Mouse (Mus musculus) heart, embryonic 14.5 days (tissue): ENCODE data around the gene Galntl5. TPM values are rescaled to one million over a fixed set of nuclear protein-coding genes. Genes with fewer than 3 reads are reported as not detected.

Experiments used
- ATAC-seq: fragments of 200-750 bp; cut with Nextera tagmentation; 2 replicates; pipeline ENCODE4 v1.8.0; 2017; ENCODE audit warnings: low read depth, moderate TSS enrichment; ENCODE audit not compliant: insufficient number of reproducible peaks, insufficient read depth, low FRiP score
- H3K27ac ChIP-seq, 2 experiments: fragments of 200-500 bp in 1 of 2; fragments of 300-500 bp in 1 of 2; sonication (generic) in 1 of 2; replicated peaks in 1 of 2; 2 replicates each; pipeline ENCODE4 v1.5.1; 2012 to 2014; ENCODE audit warnings: low read depth in 2 of 2, low read length in 2 of 2, control low read depth in 1 of 2, mild to moderate bottlenecking in 1 of 2, mixed read lengths in 1 of 2; ENCODE audit not compliant: control insufficient read depth in 1 of 2, insufficient read depth in 1 of 2
- H3K27me3 ChIP-seq: fragments of 300-500 bp; sonication (generic); 2 replicates; pipeline ENCODE4 v1.6.1; 2014; ENCODE audit warnings: mild to moderate bottlenecking, low read length, control low read depth; ENCODE audit not compliant: control insufficient read depth, insufficient read depth
- H3K36me3 ChIP-seq: fragments of 300-500 bp; sonication (generic); 2 replicates; pipeline ENCODE4 v1.6.1; 2014; ENCODE audit warnings: mild to moderate bottlenecking, control low read depth, low read length, mixed read lengths; ENCODE audit not compliant: control insufficient read depth, insufficient read depth
- H3K4me1 ChIP-seq, 2 experiments: fragments of 200-500 bp in 1 of 2; fragments of 300-500 bp in 1 of 2; sonication (generic) in 1 of 2; 2 replicates each; pipeline ENCODE4 v1.6.1; 2012 to 2014; ENCODE audit warnings: low read length in 2 of 2, control low read depth in 1 of 2, mixed read lengths in 1 of 2; ENCODE audit not compliant: control insufficient read depth in 2 of 2, insufficient read depth in 2 of 2
- H3K4me2 ChIP-seq: fragments of 300-500 bp; sonication (generic); 2 replicates; pipeline ENCODE4 v1.6.1; 2014; ENCODE audit warnings: mild to moderate bottlenecking, low read length
- H3K4me3 ChIP-seq, 2 experiments: fragments of 200-500 bp in 1 of 2; fragments of 300-500 bp in 1 of 2; sonication (generic) in 1 of 2; 2 replicates each; pipeline ENCODE4 v1.5.1; 2012 to 2014; ENCODE audit warnings: low read length in 2 of 2, mild to moderate bottlenecking in 2 of 2, control low read depth in 1 of 2, low read depth in 1 of 2, moderate library complexity in 1 of 2; ENCODE audit not compliant: control insufficient read depth in 1 of 2, insufficient read depth in 1 of 2
- H3K9ac ChIP-seq: fragments of 300-500 bp; sonication (generic); 2 replicates; pipeline ENCODE4 v1.6.1; 2014; ENCODE audit warnings: mild to moderate bottlenecking, low read length
- H3K9me3 ChIP-seq: fragments of 300-500 bp; sonication (generic); 2 replicates; pipeline ENCODE4 v1.6.1; 2016; ENCODE audit warnings: low read length, control low read depth; ENCODE audit not compliant: control insufficient read depth
- WGBS: fragments of 180-500 bp; shearing (Covaris S2); extraction: QIAGEN DNeasy Blood & Tissue Kit; methylation state at CpG from one replicate; pipeline ENCODE4 v1.1.7; 2014; 5-methylcytosine and 5-hydroxymethylcytosine counted together
- microRNA-seq: library from miRNA; unstranded; fragments of <30 nt; microRNA quantifications from one replicate; pipeline ENCODE4, GENCODE M21; 2016
- polyA plus RNA-seq: library from polyadenylated mRNA; unstranded; fragments of >200 nt; fragmentation: Nextera tagmentation; extraction: Ambion mirVana; gene quantifications from 2 replicates; pipeline ENCODE4 v1.2.1, GENCODE M21; 2014

Gene Galntl5
- polyA plus RNA-seq, 1 experiment from 2014 or later, result not detected

DNA sequence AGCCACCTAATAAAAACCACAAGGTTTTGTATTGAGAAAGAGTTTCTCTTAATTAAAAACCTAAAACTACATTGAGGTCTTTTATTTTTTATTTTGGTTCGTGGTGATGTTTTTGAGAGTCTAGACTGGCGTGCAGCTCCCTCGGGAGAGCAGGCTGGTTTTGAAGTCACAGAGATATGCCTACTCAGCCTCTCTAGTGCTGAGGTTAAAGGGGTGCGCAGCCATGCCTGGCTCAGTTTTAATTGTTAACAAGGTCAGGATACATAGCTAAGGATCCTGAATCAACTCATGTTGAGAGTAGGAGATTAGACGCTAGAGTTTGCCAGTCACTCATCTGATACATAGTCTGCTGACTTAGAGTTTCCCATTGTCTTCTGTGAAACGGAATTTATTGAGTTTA is 80.2 kb downstream of the Galntl5 start:
- peaks cover 90% of the 10 kb centered on the region for H3K36me3 ChIP-seq
- WGBS, result 72% methylated on average over 6 of the region's 6 CpGs

DNA sequence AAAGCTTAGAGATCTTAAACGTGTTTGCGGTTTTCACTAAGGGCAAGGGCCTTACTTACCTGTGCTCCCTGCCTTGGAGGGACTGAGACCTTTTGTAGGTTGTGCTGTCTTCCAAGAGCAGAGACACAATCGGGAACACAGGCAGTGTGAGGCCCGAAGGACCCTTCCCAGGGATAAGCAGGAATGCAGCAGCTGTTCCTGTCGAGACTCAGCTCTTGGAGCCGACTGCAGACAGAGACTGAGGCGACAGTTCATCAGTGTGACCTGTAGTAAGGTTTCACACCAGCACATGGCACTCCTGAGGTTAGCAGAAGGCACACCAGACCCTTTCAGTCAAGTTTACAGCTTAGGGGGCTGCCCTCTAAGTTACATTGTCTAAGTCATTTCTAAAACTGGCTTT is 81.0 kb downstream of the Galntl5 start:
- no peak for ATAC-seq
- Histone ChIP-seq H3K4me2 (no peak overlapping the region), H3K9ac (no peak overlapping the region), H3K4me1 (no peaks in the 10 kb centered on the region), H3K27ac (no peak overlapping the region), H3K9me3 (no peaks in the 10 kb centered on the region), H3K4me3 (no peak overlapping the region), H3K36me3 (peaks cover 91% of the 10 kb centered on the region), H3K27me3 (no peaks in the 10 kb centered on the region)
- WGBS, result 72% methylated on average over 7 of the region's 7 CpGs

More for the DNA sequence above, 80.2 kb downstream of the Galntl5 start:
- Histone ChIP-seq H3K27ac (no peak overlapping the region), H3K9me3 (no peaks in the 10 kb centered on the region), H3K4me1 (no peaks in the 10 kb centered on the region), H3K27me3 (no peaks in the 10 kb centered on the region), H3K4me3 (no peak overlapping the region), H3K9ac (no peak overlapping the region), H3K4me2 (no peak overlapping the region)
- no peak for ATAC-seq

DNA sequence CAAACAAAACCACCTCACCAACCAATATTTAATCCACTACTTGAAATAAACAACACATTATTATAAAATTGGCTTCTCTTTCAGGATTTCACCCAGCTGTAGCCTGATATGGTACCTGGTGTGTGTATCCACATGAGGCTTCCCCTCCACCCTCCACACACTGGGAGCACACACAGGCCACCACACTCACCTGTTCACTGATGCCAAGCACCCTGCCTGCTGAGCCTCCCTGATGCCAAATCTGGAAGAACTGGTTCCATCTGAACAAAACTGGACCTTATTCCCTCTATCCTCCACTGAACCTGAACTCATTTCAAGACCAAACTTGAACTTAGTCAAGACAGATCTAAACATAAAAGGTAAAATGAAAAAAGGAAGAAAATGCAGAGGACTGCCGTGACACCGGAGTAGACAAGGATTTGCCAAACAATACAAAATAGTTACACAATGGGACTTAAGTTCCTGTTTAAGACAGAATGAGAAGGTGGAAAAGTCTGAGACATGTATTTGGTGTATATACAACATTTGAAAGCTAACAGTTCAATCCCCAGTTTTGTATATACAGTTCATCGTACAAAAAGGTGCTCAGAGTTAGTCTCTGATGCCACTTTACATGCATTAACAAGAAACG is 87.1 kb downstream of the Galntl5 start:
- Histone ChIP-seq H3K4me3 (no peak overlapping the region), H3K27me3 (no peaks in the 10 kb centered on the region), H3K4me2 (no peak overlapping the region), H3K36me3 (peaks cover 90% of the 10 kb centered on the region), H3K9me3 (no peaks in the 10 kb centered on the region), H3K4me1 (no peaks in the 10 kb centered on the region), H3K9ac (no peak overlapping the region), H3K27ac (no peak overlapping the region)
- WGBS, result 88% methylated on average over 4 of the region's 4 CpGs
- no peak for ATAC-seq

Small RNAs within 50 kb of the gene (microRNA-seq; reads per million reads assigned to microRNA genes)
- gene Gm26051, result not detected

Other genes with a start within 250 kb of the Galntl5 start
- 120 and 122 TPM in 2 replicates for gene Prkag2, start 80.8 kb upstream of the Galntl5 start, polyA plus RNA-seq
- gene Galnt11, start 40.4 kb downstream of the Galntl5 start, polyA plus RNA-seq, result 39.9 and 40.4 TPM in 2 replicates
- gene E130116L18Rik, start 41.7 kb downstream of the Galntl5 start, polyA plus RNA-seq, result not detected in 2 replicates